Mouse (Mus musculus): ENCODE data around the gene Epb41l3. TPM values are rescaled to one million over a fixed set of nuclear protein-coding genes. Genes with fewer than 3 reads are reported as not detected.

Epb41l3 gene
- polyA plus RNA-seq, 1 experiment from 2014 or later = 134 TPM

- Histone ChIP-seq H3K27ac (replicated peaks) (peak overlapping the region; percentile 60), H3K4me2 (peak overlapping the region; percentile 99), H3K9me3 (replicated peaks) (no peaks in the 10 kb centered on the region), H3K4me3 (replicated peaks) (peak overlapping the region; percentile 68), H3K36me3 (no peaks in the 10 kb centered on the region), H3K27me3 (replicated peaks) (peaks cover 26% of the 10 kb centered on the region), H3K9ac (replicated peaks) (peak overlapping the region; percentile 67), H3K4me1 (peaks cover 25% of the 10 kb centered on the region)
- ATAC-seq (ENCODE audit: low FRiP score) = peak; percentile 70
- WGBS = 0% methylated on average over 27 of the region's 28 CpGs
These were observed 749 bp downstream of the Epb41l3 start for GRCm38 (mm10) chr17:69076238-69076625.

- no peaks in the 10 kb centered on the region for H3K36me3 ChIP-seq
- no peaks in the 10 kb centered on the region for H3K9me3 ChIP-seq (replicated peaks)
- H3K27me3 ChIP-seq (replicated peaks) = peaks cover 26% of the 10 kb centered on the region
- under 1% methylated on average over 25 of the region's 25 CpGs for WGBS
- H3K27ac ChIP-seq (replicated peaks) = 0 out of 2 replicates have a peak overlapping the region, but pooled peaks have one; percentile 60
- peaks cover 25% of the 10 kb centered on the region for H3K4me1 ChIP-seq
- peak overlapping the region; percentile 68 for H3K4me3 ChIP-seq (replicated peaks)
- peak overlapping the region; percentile 99 for H3K4me2 ChIP-seq
- peak overlapping the region; percentile 67 for H3K9ac ChIP-seq (replicated peaks)
- peak; percentile 40; the same call in 1 of the 2 replicates for ATAC-seq (ENCODE audit: low FRiP score)
These were observed 1.5 kb downstream of the Epb41l3 start for GRCm38 (mm10) chr17:69076747-69077543.

DNA sequence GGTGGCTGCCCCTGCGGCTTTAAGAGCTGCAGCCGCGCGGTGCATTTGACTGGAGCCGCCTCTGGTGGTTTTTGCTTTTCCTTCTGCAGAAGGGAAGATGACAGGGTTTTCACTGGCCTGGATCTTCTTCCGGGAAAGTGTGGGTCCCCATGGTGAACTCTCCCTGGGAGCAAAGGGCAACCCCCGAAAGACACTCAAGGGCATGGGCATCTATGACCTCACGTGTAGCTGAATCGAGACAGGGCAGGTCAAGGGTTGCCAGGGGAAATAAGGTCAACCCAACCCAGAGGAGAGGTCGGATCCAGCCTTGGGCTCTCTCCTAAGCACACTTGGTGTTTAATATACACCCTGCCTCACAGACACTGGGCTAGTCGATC, 2.0 kb downstream of the Epb41l3 start:
- Histone ChIP-seq H3K4me1 (peaks cover 25% of the 10 kb centered on the region), H3K27me3 (replicated peaks) (peaks cover 26% of the 10 kb centered on the region), H3K4me3 (replicated peaks) (peak overlapping the region; percentile 68), H3K27ac (replicated peaks) (no peak overlapping the region), H3K9ac (replicated peaks) (peak overlapping the region; percentile 67), H3K4me2 (peak overlapping the region; percentile 99), H3K9me3 (replicated peaks) (no peaks in the 10 kb centered on the region), H3K36me3 (no peaks in the 10 kb centered on the region)
- no peak for ATAC-seq (ENCODE audit: low FRiP score)
- 13% methylated on average over 11 of the region's 11 CpGs for WGBS

DNA sequence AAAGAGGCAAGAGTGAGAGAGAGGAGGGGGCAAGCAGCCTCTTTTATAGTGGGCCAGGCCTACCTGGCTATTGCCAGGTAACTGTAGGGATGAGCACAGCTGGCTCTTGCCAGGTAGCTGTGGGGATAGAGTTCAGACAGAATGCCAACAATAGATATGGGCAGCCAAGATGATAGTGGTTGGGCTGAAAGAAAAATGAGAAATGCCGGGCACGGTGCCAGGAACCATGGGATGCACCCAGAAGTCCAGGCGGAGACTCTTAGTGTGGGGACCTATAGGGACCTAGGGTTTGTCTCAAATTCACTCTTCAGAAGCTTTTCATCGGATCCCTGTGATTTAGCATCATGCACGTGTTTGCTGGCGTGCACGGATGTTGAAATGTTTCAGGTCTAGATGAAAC, 6.8 kb downstream of the Epb41l3 start:
- H3K4me2 ChIP-seq = no peak overlapping the region
- ATAC-seq (ENCODE audit: low FRiP score) = no peak
- no peaks in the 10 kb centered on the region for H3K36me3 ChIP-seq
- WGBS = 84% methylated on average over 7 of the region's 7 CpGs
- peaks cover 6% of the 10 kb centered on the region for H3K4me1 ChIP-seq
- H3K27me3 ChIP-seq (replicated peaks) = peaks cover 12% of the 10 kb centered on the region
- H3K9ac ChIP-seq (replicated peaks) = no peak overlapping the region
- H3K27ac ChIP-seq (replicated peaks) = no peak overlapping the region
- no peak overlapping the region for H3K4me3 ChIP-seq (replicated peaks)
- no peaks in the 10 kb centered on the region for H3K9me3 ChIP-seq (replicated peaks)

DNA sequence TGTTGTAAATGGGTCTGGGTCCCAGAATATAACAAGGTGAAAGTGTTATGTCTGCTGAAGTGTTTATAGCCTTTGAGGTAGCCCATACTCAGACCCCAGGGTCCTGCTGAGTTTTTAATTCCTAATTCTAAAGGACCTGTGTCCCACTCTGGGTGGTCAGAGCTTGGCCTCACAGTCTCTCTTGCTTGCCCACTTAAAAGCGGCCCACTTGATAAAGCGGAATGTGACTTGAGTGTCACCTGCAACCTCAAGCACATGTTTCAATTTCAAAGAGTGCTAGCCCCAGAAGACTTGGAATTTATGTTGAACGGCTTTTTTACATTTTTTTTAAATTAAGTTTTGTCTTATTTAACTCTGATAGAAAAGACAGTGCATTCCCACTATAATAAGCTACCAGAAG, 16.1 kb downstream of the Epb41l3 start:
- H3K4me1 ChIP-seq = no peaks in the 10 kb centered on the region
- 94% methylated on average over 3 of the region's 3 CpGs for WGBS

DNA sequence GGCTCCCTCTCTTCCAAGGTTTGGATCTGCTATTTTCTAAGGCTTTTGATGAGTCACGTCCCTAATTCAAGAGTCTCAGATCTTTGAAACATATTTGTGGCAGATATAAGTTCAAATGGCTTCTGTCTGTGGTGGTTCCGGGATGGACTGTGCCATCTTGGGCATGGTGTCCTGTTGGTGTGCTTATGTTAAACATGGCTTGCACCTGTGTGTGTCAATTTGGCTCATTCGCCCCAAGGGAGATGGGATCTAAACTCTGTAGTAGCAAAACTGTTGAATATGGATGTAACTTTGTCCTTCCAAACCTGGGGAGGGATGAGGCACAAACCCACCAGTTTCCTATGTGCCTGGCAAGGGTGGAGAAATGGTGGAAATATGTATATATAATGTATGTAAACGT, 21.6 kb downstream of the Epb41l3 start:
- no peaks in the 10 kb centered on the region for H3K27me3 ChIP-seq (replicated peaks)
- H3K4me2 ChIP-seq = no peak overlapping the region
- no peak for ATAC-seq (ENCODE audit: low FRiP score)
- H3K27ac ChIP-seq (replicated peaks) = no peak overlapping the region
- WGBS = 89% methylated on average over 4 of the region's 4 CpGs
- no peaks in the 10 kb centered on the region for H3K36me3 ChIP-seq
- no peaks in the 10 kb centered on the region for H3K4me1 ChIP-seq
- no peaks in the 10 kb centered on the region for H3K9me3 ChIP-seq (replicated peaks)
- no peak overlapping the region for H3K4me3 ChIP-seq (replicated peaks)
- no peak overlapping the region for H3K9ac ChIP-seq (replicated peaks)

More for the DNA sequence above, 16.1 kb downstream of the Epb41l3 start:
- Histone ChIP-seq H3K9ac (replicated peaks) (no peak overlapping the region), H3K4me3 (replicated peaks) (no peak overlapping the region), H3K9me3 (replicated peaks) (no peaks in the 10 kb centered on the region), H3K4me2 (no peak overlapping the region), H3K36me3 (no peaks in the 10 kb centered on the region), H3K27me3 (replicated peaks) (no peaks in the 10 kb centered on the region), H3K27ac (replicated peaks) (no peak overlapping the region)
- no peak for ATAC-seq (ENCODE audit: low FRiP score)

DNA sequence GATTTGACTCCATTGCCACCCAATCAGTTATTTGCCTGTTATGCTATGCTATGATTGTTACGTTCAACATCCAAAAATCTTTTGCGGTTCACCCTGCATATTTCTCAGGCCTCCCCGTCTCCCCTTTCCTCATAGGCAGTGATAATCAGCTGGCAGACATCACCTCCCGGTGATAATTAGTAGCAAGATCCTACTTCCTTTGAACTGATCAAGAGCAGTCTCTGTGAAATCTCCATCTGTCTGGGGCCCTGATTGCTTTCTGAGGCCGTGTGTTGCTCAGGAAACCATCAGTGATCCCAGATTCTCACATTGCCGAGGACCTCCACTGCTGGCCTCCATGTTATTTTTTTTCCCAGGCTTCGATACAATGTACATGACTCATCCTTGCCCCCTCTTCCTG, 22.5 kb downstream of the Epb41l3 start:
- ATAC-seq (ENCODE audit: low FRiP score) = no peak

DNA sequence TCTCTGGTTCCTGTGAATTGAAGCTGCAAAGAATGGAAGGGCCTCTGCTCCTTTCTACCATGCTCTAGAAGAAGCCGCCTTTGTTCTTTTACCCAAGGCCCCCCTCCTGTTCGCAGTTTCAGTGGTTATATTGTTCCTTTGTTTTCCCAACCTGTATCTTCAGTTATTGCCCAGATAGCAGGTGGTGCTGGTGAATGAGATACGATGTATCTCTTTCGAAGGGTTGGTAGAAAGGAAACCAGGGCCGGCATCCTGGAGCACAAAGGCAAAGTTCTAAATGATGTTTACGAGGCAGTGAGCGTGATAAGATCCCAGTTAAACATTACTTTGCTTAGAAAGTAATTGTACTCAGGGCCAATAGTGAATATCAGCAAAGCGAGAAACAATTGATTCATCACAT, 27.8 kb downstream of the Epb41l3 start:
- Histone ChIP-seq H3K9ac (replicated peaks) (no peak overlapping the region), H3K4me2 (no peak overlapping the region), H3K36me3 (no peaks in the 10 kb centered on the region), H3K9me3 (replicated peaks) (no peaks in the 10 kb centered on the region), H3K27ac (replicated peaks) (no peak overlapping the region), H3K4me3 (replicated peaks) (no peak overlapping the region), H3K27me3 (replicated peaks) (0 out of 2 replicates have a peak, but pooled peaks cover 2% of the 10 kb centered on the region), H3K4me1 (0 out of 2 replicates have a peak, but pooled peaks cover 3% of the 10 kb centered on the region)
- ATAC-seq (ENCODE audit: low FRiP score) = no peak
- WGBS = 42% methylated on average over 8 of the region's 8 CpGs

More for the DNA sequence above, 22.5 kb downstream of the Epb41l3 start:
- Histone ChIP-seq H3K36me3 (no peaks in the 10 kb centered on the region), H3K4me1 (no peaks in the 10 kb centered on the region), H3K9me3 (replicated peaks) (no peaks in the 10 kb centered on the region), H3K4me3 (replicated peaks) (no peak overlapping the region), H3K27me3 (replicated peaks) (no peaks in the 10 kb centered on the region), H3K4me2 (no peak overlapping the region), H3K27ac (replicated peaks) (no peak overlapping the region), H3K9ac (replicated peaks) (no peak overlapping the region)
- WGBS = 66% methylated on average over 7 of the region's 7 CpGs

DNA sequence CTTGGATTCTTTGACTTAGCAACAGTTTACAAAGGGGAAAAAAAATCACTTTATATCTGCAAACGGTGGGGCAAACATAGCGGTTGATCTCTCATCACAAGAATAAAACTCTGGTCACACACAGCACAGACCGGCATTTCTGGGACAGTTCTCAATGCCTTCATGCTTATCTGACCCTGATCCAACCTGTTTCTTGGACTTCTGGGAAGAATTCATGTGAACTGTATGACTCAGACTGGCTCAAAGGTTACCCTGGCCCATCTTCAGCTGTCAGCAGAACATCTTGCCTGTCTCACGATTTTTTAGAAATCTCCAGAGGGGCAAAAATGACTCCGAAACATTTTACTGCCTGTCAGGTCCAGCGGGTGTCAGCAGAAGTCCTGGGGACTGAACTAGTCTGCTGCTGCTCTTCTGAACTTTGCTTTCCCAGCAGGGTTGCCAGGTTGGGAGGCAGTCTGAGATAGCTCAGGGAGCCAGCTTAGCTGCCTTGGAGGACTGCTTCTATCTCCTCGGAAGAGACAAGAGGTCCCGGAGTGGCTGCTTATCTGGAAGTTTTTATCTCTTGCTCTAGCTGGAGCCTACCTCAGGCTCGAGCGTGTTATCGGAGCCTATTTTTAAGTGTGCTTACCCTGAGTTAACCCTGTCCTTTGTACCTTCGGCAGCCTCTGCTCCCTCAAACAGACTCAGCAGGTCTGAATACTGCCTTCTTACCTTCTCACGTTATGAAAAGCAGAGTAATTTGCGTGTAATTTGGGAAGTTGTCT, 29.7 kb downstream of the Epb41l3 start:
- H3K4me1 ChIP-seq = 0 out of 2 replicates have a peak, but pooled peaks cover 3% of the 10 kb centered on the region
- H3K4me3 ChIP-seq (replicated peaks) = no peak overlapping the region
- 69% methylated on average over 14 of the region's 14 CpGs for WGBS
- H3K27me3 ChIP-seq (replicated peaks) = 0 out of 2 replicates have a peak, but pooled peaks cover 2% of the 10 kb centered on the region
- no peaks in the 10 kb centered on the region for H3K9me3 ChIP-seq (replicated peaks)
- no peak overlapping the region for H3K4me2 ChIP-seq
- no peak overlapping the region for H3K27ac ChIP-seq (replicated peaks)
- H3K36me3 ChIP-seq = no peaks in the 10 kb centered on the region
- H3K9ac ChIP-seq (replicated peaks) = no peak overlapping the region
- ATAC-seq (ENCODE audit: low FRiP score) = no peak

GRCm38 (mm10) chr17:69105799-69106401, 30.4 kb downstream of the Epb41l3 start:
- no peak overlapping the region for H3K4me3 ChIP-seq (replicated peaks)
- H3K27me3 ChIP-seq (replicated peaks) = 0 out of 2 replicates have a peak, but pooled peaks cover 2% of the 10 kb centered on the region
- H3K9ac ChIP-seq (replicated peaks) = no peak overlapping the region
- no peaks in the 10 kb centered on the region for H3K36me3 ChIP-seq
- no peaks in the 10 kb centered on the region for H3K9me3 ChIP-seq (replicated peaks)
- no peak overlapping the region for H3K27ac ChIP-seq (replicated peaks)
- ATAC-seq (ENCODE audit: low FRiP score) = no peak
- 36% methylated on average over 5 of the region's 5 CpGs for WGBS
- H3K4me1 ChIP-seq = 0 out of 2 replicates have a peak, but pooled peaks cover 3% of the 10 kb centered on the region
- no peak overlapping the region for H3K4me2 ChIP-seq

- no peaks in the 10 kb centered on the region for H3K36me3 ChIP-seq
- no peak overlapping the region for H3K9ac ChIP-seq (replicated peaks)
- no peak overlapping the region for H3K27ac ChIP-seq (replicated peaks)
- H3K4me1 ChIP-seq = 0 out of 2 replicates have a peak, but pooled peaks cover 3% of the 10 kb centered on the region
- H3K4me2 ChIP-seq = no peak overlapping the region
- no peak for ATAC-seq (ENCODE audit: low FRiP score)
- no peak overlapping the region for H3K4me3 ChIP-seq (replicated peaks)
- no peaks in the 10 kb centered on the region for H3K9me3 ChIP-seq (replicated peaks)
- 61% methylated on average over 6 of the region's 6 CpGs for WGBS
- 0 out of 2 replicates have a peak, but pooled peaks cover 2% of the 10 kb centered on the region for H3K27me3 ChIP-seq (replicated peaks)
These were observed 33.7 kb downstream of the Epb41l3 start for GRCm38 (mm10) chr17:69109216-69109615.

Data from neural tube, embryonic 15.5 days (tissue).